Mouse (Mus musculus) hindbrain, embryonic 16.5 days (tissue): ENCODE results near the gene Lig4. TPM values are rescaled to one million over a fixed set of nuclear protein-coding genes. Genes with fewer than 3 reads are reported as not detected.

Experiments
- ATAC-seq: fragments of 200-750 bp; cut with Nextera tagmentation; 2 replicates; pipeline ENCODE4 v1.8.0; 2017; ENCODE audit warnings: moderate TSS enrichment, moderate library complexity
- H3K27ac ChIP-seq: fragments of 300-500 bp; sonication (generic); 2 replicates; pipeline ENCODE4 v1.5.1; 2014; ENCODE audit warnings: low read depth, mild to moderate bottlenecking, control low read depth, low read length, moderate library complexity
- H3K27me3 ChIP-seq: fragments of 300-500 bp; sonication (generic); replicated peaks from 2 replicates; pipeline ENCODE4 v1.6.1; 2014; ENCODE audit warnings: low read length; ENCODE audit not compliant: control insufficient read depth, insufficient read depth
- H3K36me3 ChIP-seq: fragments of 300-500 bp; sonication (generic); 2 replicates; pipeline ENCODE4 v1.6.1; 2014; ENCODE audit warnings: mild to moderate bottlenecking, low read length, moderate library complexity, mixed read lengths; ENCODE audit not compliant: control insufficient read depth, insufficient read depth
- H3K4me1 ChIP-seq: fragments of 300-500 bp; sonication (generic); 2 replicates; pipeline ENCODE4 v1.6.1; 2014; ENCODE audit warnings: low read depth, low read length; ENCODE audit not compliant: control insufficient read depth, insufficient read depth
- H3K4me2 ChIP-seq: fragments of 300-500 bp; sonication (generic); 2 replicates; pipeline ENCODE4 v1.6.1; 2014; ENCODE audit warnings: mild to moderate bottlenecking, low read length, control low read depth, moderate library complexity
- H3K4me3 ChIP-seq: fragments of 300-500 bp; sonication (generic); 2 replicates; pipeline ENCODE4 v1.5.1; 2014; ENCODE audit warnings: mild to moderate bottlenecking, low read length, control low read depth, moderate library complexity
- H3K9ac ChIP-seq: fragments of 300-500 bp; sonication (generic); 2 replicates; pipeline ENCODE4 v1.6.1; 2014; ENCODE audit warnings: low read depth, mild to moderate bottlenecking, control low read depth, low read length, moderate library complexity
- H3K9me3 ChIP-seq: fragments of 300-500 bp; sonication (generic); 2 replicates; pipeline ENCODE4 v1.6.1; 2014; ENCODE audit warnings: mild to moderate bottlenecking, low read length, moderate library complexity; ENCODE audit not compliant: control insufficient read depth
- WGBS: fragments of 180-500 bp; shearing (Covaris S2); extraction: QIAGEN DNeasy Blood & Tissue Kit; methylation state at CpG from one replicate; pipeline ENCODE4 v1.1.7; 2014; 5-methylcytosine and 5-hydroxymethylcytosine counted together
- polyA plus RNA-seq: library from polyadenylated mRNA; unstranded; fragments of >200 nt; fragmentation: Nextera tagmentation; extraction: Ambion mirVana; gene quantifications from 2 replicates; pipeline ENCODE4 v1.2.1, GENCODE M21; 2015

The Lig4 gene
- polyA plus RNA-seq, 1 experiment from 2014 or later: 10.3 TPM

GRCm38 (mm10) chr8:9979746-9980145, 2.3 kb upstream of the Lig4 start:
- Histone ChIP-seq H3K27ac (no peak overlapping the region), H3K36me3 (no peaks in the 10 kb centered on the region), H3K9ac (no peak overlapping the region), H3K9me3 (no peaks in the 10 kb centered on the region), H3K4me3 (no peak overlapping the region), H3K4me1 (peaks cover 32% of the 10 kb centered on the region), H3K27me3 (no peaks in the 10 kb centered on the region), H3K4me2 (no peak overlapping the region)
- 67% methylated on average over 1 of the region's 1 CpGs for WGBS
- no peak for ATAC-seq

DNA sequence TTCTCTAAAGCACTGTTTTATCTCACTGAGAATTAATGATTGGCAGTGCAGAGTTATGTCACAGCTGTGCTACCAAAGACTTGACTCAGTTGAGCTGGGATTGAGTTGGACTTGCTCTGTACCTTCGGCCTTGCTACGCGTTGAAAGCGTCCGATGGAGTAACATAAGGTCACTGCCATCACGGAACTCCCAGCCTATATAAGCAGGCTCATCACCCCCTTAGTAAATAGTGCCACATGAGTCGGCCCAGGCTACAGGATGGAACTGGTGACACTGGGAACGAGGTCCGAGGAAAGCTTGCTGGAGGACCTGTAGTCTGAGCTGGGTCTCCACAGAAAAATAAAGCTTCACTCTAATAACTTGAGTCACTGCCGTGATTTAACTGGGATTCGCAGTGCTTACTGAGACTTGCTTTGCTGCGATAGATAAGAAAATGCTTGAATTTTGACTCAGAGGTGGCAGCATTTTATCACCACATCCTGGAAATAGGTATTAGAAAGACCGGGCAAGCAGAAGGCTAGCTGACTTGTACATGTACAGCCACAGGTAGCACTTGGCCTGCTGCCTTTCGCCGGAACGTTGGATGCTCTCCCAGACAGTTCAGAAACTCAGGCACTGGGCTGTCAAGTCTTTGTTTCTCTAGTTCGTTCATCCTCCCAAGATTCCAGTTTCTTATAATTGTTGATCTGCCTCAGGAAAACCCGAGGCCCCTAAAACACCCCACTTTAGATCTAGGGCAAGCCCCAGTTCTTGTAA, 1.2 kb upstream of the Lig4 start:
- 59% methylated on average over 18 of the region's 18 CpGs for WGBS
- Histone ChIP-seq H3K9me3 (no peaks in the 10 kb centered on the region), H3K4me1 (peaks cover 32% of the 10 kb centered on the region), H3K27ac (no peak overlapping the region), H3K4me3 (peak overlapping the region; percentile 93), H3K36me3 (no peaks in the 10 kb centered on the region), H3K9ac (peak overlapping the region; percentile 91), H3K27me3 (no peaks in the 10 kb centered on the region), H3K4me2 (peak overlapping the region; percentile 64)
- ATAC-seq: no peak

- Histone ChIP-seq H3K27ac (no peak overlapping the region), H3K4me2 (peak overlapping the region; percentile 59), H3K36me3 (peaks cover 11% of the 10 kb centered on the region), H3K9ac (peak overlapping the region; percentile 91), H3K27me3 (no peaks in the 10 kb centered on the region), H3K4me3 (peak overlapping the region; percentile 93), H3K9me3 (no peaks in the 10 kb centered on the region), H3K4me1 (peaks cover 32% of the 10 kb centered on the region)
- ATAC-seq: no peak; the same call in 1 of the 2 replicates
- whole genome bisulfite sequencing: 44% methylated on average over 15 of the region's 15 CpGs
These were observed 470 bp downstream of the Lig4 start for GRCm38 (mm10) chr8:9977016-9977415.

GRCm38 (mm10) chr8:9975898-9976611, 1.4 kb downstream of the Lig4 start:
- H3K4me3 ChIP-seq: peak overlapping the region; percentile 85
- H3K27me3 ChIP-seq: no peaks in the 10 kb centered on the region
- H3K4me2 ChIP-seq: peak overlapping the region; percentile 85
- peaks cover 30% of the 10 kb centered on the region for H3K4me1 ChIP-seq
- H3K9me3 ChIP-seq: no peaks in the 10 kb centered on the region
- peak overlapping the region; percentile 78 for H3K9ac ChIP-seq
- WGBS: under 1% methylated on average over 46 of the region's 47 CpGs
- peak; percentile 96 for ATAC-seq
- H3K36me3 ChIP-seq: peaks cover 19% of the 10 kb centered on the region
- peak overlapping the region; percentile 73 for H3K27ac ChIP-seq

DNA sequence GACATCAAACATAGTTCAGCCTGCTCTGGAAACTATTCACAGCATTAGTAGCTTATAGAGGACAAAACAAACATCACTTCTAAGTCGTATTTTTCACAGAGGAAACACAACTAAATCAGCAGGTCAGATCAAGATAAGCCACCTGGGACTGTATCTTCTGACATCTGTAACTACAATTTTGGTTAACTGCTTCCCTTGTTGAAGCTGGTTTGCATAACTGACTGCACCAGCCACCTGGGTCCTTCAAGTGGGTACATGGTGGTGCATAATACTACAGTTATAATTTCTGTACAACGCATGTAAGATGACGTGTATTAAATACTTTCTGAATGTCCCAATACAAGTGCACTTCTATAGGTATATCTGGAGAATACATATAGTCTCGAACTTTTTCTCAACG, 2.2 kb downstream of the Lig4 start:
- peak overlapping the region; percentile 85 for H3K4me2 ChIP-seq
- H3K9me3 ChIP-seq: no peaks in the 10 kb centered on the region
- no peak overlapping the region for H3K27ac ChIP-seq
- no peaks in the 10 kb centered on the region for H3K27me3 ChIP-seq
- no peak overlapping the region for H3K9ac ChIP-seq
- WGBS: 51% methylated on average over 5 of the region's 5 CpGs
- no peak for ATAC-seq
- H3K36me3 ChIP-seq: peaks cover 22% of the 10 kb centered on the region
- peaks cover 30% of the 10 kb centered on the region for H3K4me1 ChIP-seq
- peak overlapping the region; percentile 85 for H3K4me3 ChIP-seq

GRCm38 (mm10) chr8:9971866-9972265, 5.6 kb downstream of the Lig4 start:
- no peak overlapping the region for H3K9ac ChIP-seq

GRCm38 (mm10) chr8:9959919-9960318, 17.6 kb downstream of the Lig4 start:
- H3K4me3 ChIP-seq: no peak overlapping the region
- H3K27me3 ChIP-seq: no peaks in the 10 kb centered on the region
- H3K4me1 ChIP-seq: no peaks in the 10 kb centered on the region
- H3K36me3 ChIP-seq: no peaks in the 10 kb centered on the region
- H3K9ac ChIP-seq: no peak overlapping the region
- no peaks in the 10 kb centered on the region for H3K9me3 ChIP-seq
- no peak for ATAC-seq
- H3K27ac ChIP-seq: no peak overlapping the region
- H3K4me2 ChIP-seq: no peak overlapping the region
- 84% methylated on average over 2 of the region's 2 CpGs for WGBS

More at GRCm38 (mm10) chr8:9971866-9972265, 5.6 kb downstream of the Lig4 start:
- Histone ChIP-seq H3K36me3 (peaks cover 31% of the 10 kb centered on the region), H3K4me1 (peaks cover 11% of the 10 kb centered on the region), H3K27ac (no peak overlapping the region), H3K4me2 (no peak overlapping the region), H3K27me3 (no peaks in the 10 kb centered on the region), H3K9me3 (no peaks in the 10 kb centered on the region), H3K4me3 (no peak overlapping the region)
- ATAC-seq: no peak
- 98% methylated on average over 9 of the region's 9 CpGs for WGBS

- ATAC-seq: no peak
- Histone ChIP-seq H3K36me3 (no peaks in the 10 kb centered on the region), H3K27ac (no peak overlapping the region), H3K9ac (no peak overlapping the region), H3K4me1 (no peaks in the 10 kb centered on the region), H3K27me3 (no peaks in the 10 kb centered on the region), H3K4me3 (no peak overlapping the region), H3K4me2 (no peak overlapping the region), H3K9me3 (no peaks in the 10 kb centered on the region)
- 78% methylated on average over 4 of the region's 4 CpGs for WGBS
These were observed 19.1 kb downstream of the Lig4 start for GRCm38 (mm10) chr8:9958338-9958737.

GRCm38 (mm10) chr8:9949134-9949890, 28.2 kb downstream of the Lig4 start:
- Histone ChIP-seq H3K4me1 (no peaks in the 10 kb centered on the region), H3K9ac (no peak overlapping the region), H3K27me3 (no peaks in the 10 kb centered on the region), H3K27ac (no peak overlapping the region), H3K36me3 (no peaks in the 10 kb centered on the region), H3K4me3 (no peak overlapping the region), H3K4me2 (no peak overlapping the region), H3K9me3 (no peaks in the 10 kb centered on the region)
- 61% methylated on average over 10 of the region's 10 CpGs for WGBS
- ATAC-seq: no peak
